Mouse (Mus musculus) right cerebral cortex, postnatal 10 days (tissue): ENCODE measurements at regions not wholly inside any gene's neighbourhood (a gene's known extent, or its start where the extent isn't known, plus 50 kb on each side); places are given as distances from the start of the nearest gene placed in this dataset.
A peak's percentile ranks its signal among the peaks of the same experiment; 100 is the strongest.

Experiments
- DNase-seq, 2 experiments: peaks; one replicate each; pipeline ENCODE4 v3.0.0; 2021; ENCODE audit warnings: low spot score in 2 of 2

DNA sequence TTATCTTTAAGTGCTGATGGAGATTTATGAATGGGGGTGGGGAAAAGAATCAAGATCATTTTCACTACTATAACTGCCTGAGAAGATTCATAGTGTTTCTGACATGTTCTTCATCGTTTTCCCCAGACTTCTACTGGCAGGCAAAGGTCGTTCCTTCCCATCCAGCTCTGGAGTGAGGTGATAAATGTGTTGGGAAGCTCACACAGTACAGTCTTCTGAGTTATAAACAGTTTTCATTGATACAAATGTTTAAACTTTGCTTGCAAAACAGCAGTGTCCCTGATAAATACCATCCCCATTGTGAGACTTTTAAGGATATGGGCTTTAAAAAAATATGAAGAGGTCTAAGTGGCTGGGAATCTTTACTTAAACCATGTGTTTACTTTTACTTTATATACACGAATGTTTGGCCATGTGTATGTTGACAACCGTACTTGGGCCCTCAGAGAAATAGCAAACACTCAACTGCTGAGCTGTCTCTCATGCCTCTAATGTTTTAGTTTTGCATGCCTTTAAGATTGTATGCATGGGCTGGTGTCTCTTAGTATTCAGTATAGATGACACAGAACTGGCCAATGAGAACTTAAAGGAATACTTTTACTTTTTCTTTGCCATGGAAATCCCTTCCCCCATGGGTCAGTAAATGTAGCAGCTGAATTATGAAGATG lies 189.8 kb upstream of the Rora start:
- DNase-seq, result no peak

DNA sequence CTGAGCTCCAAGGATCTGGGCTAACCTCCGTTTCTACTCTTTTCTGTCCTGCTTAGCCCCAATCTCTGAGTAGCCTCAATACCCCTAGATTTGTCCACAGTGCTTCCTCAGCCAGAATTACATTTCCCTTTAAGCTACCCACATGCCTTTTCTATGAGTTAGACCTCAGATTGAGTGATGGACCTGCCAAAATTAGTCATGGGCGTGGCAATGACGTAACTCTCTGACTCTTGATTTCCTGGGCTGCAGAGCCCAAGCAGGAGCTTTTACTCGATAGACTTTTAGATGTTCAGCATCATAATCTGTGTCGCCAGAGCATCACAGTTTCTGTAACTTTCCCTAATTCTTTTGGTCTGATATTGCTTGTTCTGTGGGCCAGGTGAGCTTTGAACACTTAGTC lies 186.9 kb upstream of the Rora start:
- DNase-seq, result no peak

DNA sequence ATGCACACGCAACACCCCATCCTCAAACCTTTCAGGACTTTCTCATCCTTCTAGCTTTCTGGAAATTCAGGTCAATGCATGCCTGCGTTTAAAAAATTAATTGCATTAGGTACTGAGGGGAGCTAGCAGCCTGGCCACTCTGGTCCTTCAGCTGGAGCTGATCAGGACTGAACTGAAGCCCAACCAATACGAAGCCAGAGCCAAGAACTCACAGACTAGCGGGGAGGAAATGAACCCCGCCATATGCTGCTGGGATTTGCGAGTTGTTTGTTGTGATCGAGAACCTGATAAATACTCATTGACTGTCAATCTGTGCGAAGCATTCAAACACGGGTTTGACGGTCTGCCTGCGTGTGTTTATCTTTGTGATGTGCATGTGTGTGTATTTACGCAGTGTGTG lies 177.2 kb upstream of the Rora start:
- no peak for DNase-seq

DNA sequence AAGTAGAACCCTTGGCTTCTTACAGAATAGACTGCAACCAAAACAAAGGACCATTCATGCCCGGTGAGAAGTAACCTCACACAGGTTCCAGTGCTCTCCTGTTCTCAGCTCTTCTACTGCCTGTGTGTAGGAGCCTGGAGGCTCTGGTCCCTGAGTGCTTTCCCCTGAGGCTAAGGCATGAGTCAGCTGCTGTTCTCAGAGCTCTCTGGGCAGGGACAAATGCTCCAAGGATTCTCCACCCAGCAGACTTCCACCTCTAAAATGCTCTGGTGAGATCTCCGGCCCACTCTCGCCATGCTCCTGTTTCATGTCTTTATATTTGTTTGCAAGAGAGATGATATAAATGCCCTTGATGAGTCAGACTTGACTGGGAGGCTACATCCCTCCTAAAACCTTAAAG lies 176.1 kb upstream of the Rora start:
- no peak for DNase-seq

DNA sequence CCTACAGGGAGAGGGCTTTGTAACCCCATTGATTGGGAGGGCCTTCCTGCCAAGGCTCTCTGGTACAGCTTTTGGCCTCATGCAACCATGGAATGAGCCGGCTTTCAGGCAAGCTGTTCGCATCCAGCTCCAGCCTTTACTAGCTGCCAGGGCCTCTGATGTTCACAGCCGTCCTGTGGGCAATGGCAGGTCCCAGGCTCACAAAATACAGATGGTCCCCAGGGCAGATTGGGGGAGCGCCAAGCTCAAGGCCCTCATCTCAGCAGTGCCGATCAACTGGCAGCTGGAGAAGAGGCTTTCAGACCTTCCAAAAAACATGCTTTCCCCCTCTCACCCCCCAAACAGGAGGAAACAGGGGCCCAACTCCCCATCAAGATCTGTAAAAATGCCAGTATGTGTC lies 166.9 kb upstream of the Rora start:
- peak; percentile 38 to 39 for DNase-seq

DNA sequence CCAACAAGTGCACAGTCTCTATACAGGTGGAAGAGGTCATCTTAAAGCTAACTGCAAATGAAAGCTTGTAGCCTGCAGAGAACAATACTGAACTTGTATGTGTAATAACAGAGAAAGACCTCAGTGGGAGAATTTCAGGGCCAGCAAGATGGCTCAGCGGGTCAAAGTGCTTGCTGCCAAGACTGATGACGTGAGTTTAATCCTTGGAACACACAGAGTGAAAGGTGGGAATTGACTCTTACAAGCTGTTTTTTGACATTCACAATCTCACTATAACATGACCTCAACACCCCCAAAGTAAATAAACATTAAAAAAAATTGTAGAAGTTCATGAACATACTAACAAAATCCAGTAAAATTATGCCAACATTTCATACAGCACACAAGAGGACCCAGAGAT lies 162.4 kb upstream of the Rora start:
- DNase-seq, result no peak

DNA sequence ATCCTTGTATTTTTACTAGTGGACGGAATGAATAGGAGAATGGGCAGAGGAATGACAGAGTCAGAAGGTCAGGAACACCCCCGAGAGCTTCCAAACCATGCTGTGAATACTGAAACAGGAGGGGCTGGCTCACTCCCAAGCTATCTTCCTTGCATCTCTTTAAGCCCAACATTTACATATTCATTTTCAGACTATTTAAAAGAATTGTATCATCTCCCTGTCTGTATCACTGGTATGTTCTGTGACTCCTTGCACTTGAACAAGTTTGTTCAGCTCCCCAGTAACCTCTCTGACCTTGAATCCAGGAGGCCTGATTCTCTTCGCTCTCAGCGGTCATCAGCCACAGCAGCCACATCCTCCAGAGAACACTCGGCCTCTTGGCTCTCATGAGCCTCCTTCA lies 132.4 kb upstream of the Rora start:
- DNase-seq, result peak; percentile 37 to 49

DNA sequence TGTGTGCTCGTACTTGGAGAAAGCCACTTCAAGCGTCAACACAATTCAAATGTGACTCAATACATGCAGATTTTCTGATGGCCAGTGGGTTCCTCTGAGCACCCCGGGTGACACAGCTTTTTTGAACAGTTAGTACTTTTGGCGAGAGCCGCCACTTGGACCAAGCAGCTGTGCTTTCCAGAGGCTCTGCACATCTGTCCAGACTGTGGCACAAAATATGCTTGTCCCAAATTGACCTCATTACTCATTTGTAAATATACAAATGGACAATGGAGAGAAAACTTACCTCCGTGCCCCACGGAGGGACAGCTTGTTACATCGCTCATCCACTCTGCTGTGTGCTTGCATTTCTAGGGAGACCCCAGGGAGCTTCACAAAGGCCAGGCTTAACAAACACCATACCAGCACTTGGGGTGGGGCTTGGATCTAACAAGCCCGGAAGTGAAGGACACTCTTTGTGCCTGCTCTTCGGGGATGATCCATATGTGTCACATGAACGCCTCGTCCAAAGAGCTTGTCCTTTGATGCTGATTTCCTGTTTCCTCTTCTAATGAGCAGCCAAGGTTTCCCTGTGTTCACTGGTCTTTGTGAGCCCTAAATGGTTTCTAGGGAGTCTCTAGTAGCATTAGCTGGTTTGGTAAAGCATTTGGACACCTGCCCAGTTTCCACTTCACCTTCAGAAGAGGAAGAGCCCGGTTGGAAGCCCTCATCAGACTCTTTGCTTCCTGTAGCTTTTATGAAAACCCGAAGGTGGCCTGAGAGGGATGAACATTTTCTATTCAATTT lies 91.6 kb upstream of the Rora start:
- DNase-seq, result no peak

DNA sequence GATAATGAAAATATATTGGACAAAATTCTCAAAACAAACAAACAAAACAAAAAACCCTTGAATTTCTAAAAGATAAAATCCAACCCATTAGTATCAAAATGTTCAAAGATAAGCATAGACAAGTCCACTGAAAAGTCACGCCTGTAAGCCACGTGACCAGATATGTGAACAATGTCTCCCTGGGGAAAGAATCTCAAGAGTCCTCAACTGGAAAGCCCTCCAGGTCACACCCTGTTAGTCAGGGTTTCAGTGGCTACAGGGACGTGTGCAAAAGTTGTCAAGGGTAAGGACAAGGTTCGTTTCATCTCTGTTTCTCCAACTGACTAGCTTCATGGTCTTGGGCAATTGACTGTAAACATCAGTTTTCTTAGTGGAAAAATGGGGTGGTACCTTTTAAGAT lies 90.4 kb upstream of the Rora start:
- DNase-seq, result no peak

DNA sequence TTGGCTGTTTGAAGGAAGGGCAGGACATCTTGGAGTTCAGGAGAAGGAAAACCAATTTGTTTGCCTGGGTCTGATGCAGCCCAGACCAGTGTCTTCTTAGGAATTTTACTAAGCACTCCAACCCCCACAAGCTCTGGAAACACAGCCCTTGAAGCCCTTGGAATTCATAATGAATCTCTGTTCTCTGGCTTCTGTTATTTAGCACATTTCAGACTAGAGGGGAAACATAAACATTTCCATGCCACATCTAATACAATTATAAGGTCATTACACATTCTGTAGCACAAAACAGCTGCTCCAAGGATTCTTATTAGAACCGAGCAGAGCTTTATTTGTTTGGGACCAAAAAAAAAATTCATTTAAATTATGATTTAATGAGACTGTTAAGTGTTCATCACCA lies 67.8 kb upstream of the Rora start:
- DNase-seq, result no peak

DNA sequence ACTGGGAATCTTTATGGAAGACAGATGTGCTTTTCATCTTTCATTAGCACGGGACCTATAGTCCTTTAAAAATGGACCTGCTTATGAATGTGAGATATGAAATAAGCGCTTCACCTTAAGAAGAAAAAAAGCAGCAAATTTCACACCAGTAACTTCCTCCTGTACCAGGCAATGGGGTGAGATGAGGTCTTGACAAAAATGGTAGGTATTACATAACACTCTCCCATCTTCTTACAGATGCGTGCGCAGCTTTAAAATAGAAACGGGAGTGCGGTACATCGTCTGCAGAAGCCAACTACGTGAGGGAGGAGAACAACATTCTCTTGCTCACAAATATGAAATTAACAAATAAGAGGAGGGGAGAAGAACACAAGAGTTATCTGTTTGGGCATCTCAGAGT lies 62.6 kb upstream of the Rora start:
- no peak for DNase-seq

DNA sequence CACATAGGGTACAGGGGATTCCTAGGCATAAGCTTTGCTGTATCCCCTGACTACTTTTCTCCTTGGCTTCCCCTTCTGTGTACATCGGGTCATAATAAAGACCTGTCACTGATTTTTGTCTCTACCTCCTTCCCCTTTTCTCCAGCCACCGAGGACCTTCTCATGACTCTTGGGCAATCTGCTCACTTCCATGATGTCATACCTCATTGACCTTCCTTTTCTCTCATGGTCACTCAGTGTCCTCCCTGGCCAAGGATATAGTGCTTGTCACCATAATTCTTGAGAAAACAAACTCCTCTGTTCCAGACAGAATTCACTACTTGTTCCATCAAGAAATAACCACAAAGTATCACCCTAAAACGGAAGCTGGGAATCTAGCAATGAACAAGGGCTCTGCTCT lies 60.6 kb upstream of the Rora start:
- DNase-seq, result no peak

DNA sequence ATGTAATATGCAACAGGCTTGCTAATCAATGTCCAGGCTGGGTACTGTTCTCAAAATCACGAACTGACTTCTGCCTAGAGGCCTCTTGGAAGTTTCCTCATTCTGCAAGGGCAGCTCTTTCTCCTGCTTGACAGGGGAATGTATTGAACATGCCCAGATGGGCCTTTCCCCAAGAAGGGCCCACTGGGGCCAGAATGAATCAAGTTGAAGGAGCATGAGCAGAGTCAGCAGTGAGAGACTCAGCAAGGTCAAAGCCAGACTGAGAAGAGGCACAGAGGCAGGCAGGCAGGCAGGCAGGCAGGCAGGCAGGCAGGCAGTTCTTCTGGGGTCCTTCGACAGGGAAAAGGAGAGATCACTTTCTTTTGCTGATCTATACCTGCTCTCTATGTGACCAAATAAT lies 59.0 kb upstream of the Rora start:
- DNase-seq, result no peak
